Mouse (Mus musculus): Measurements from ENCODE around the gene Faap100. TPM values are rescaled to one million over a fixed set of nuclear protein-coding genes. Genes with fewer than 3 reads are reported as not detected.
"Not testable (repeated sequence)": the region's sequence is repeated elsewhere in the genome, so short reads cannot be mapped to it uniquely, and the experiment has no call there.

Faap100 gene
- total RNA-seq (2022) = 10 to 100 TPM; 18.4 to 39.6 (median 33.4) TPM

- peak; percentile 89 for DNase-seq
Measured at GRCm38 (mm10) chr11:120378611-120379540, at the start of gene Faap100. TSS of gene Faap100 (minus strand) at chr11:120378764.

GRCm38 (mm10) chr11:120426727-120427126 is 48.2 kb upstream of the Faap100 start:
- no peak for DNase-seq

GRCm38 (mm10) chr11:120423569-120424295 is 45.2 kb upstream of the Faap100 start:
- peak; percentile 41 for DNase-seq

GRCm38 (mm10) chr11:120422651-120423568 is 44.3 kb upstream of the Faap100 start:
- peak; percentile 37 for DNase-seq

GRCm38 (mm10) chr11:120418592-120418991 is 40.0 kb upstream of the Faap100 start:
- DNase-seq = no peak

GRCm38 (mm10) chr11:120417852-120418251 is 39.3 kb upstream of the Faap100 start:
- no peak for DNase-seq

- not testable (repeated sequence) for DNase-seq
Measured at GRCm38 (mm10) chr11:120413621-120414020, 35.1 kb upstream of the Faap100 start.

GRCm38 (mm10) chr11:120406445-120406844 is 27.9 kb upstream of the Faap100 start:
- no peak for DNase-seq

- no peak for DNase-seq
Measured at GRCm38 (mm10) chr11:120405867-120406266, 27.3 kb upstream of the Faap100 start.

- DNase-seq = no peak
Measured at GRCm38 (mm10) chr11:120404814-120405213, 26.2 kb upstream of the Faap100 start.

- DNase-seq = no peak
Measured at GRCm38 (mm10) chr11:120399319-120399718, 20.8 kb upstream of the Faap100 start.

- DNase-seq = no peak
Measured at GRCm38 (mm10) chr11:120397602-120398001, 19.0 kb upstream of the Faap100 start.

GRCm38 (mm10) chr11:120395661-120396060 is 17.1 kb upstream of the Faap100 start:
- DNase-seq = no peak

- no peak for DNase-seq
Measured at GRCm38 (mm10) chr11:120388580-120388979, 10.0 kb upstream of the Faap100 start.

- DNase-seq = no peak
Measured at GRCm38 (mm10) chr11:120387157-120387556, 8.6 kb upstream of the Faap100 start.

- DNase-seq = no peak
Measured at GRCm38 (mm10) chr11:120386632-120387031, 8.1 kb upstream of the Faap100 start.

GRCm38 (mm10) chr11:120382509-120382908 is 3.9 kb upstream of the Faap100 start:
- DNase-seq = no peak

- no peak for DNase-seq
Measured at GRCm38 (mm10) chr11:120381157-120381556, 2.6 kb upstream of the Faap100 start.

GRCm38 (mm10) chr11:120380271-120380670 is 1.7 kb upstream of the Faap100 start:
- DNase-seq = no peak

GRCm38 (mm10) chr11:120378031-120378610 is 443 bp downstream of the Faap100 start:
- no peak for DNase-seq

GRCm38 (mm10) chr11:120377337-120377736 is 1.2 kb downstream of the Faap100 start:
- no peak for DNase-seq

All from adrenal gland, adult 8-10 months (tissue).